Mouse (Mus musculus) mesoderm, embryonic 11.5 days (tissue): ENCODE measurements around the gene Reep1.

Experiments
- DNase-seq: peaks from one replicate; pipeline ENCODE4 v3.0.0-alpha.2; 2012; ENCODE audit warnings: low read depth, low spot score

Gene Reep1

DNA sequence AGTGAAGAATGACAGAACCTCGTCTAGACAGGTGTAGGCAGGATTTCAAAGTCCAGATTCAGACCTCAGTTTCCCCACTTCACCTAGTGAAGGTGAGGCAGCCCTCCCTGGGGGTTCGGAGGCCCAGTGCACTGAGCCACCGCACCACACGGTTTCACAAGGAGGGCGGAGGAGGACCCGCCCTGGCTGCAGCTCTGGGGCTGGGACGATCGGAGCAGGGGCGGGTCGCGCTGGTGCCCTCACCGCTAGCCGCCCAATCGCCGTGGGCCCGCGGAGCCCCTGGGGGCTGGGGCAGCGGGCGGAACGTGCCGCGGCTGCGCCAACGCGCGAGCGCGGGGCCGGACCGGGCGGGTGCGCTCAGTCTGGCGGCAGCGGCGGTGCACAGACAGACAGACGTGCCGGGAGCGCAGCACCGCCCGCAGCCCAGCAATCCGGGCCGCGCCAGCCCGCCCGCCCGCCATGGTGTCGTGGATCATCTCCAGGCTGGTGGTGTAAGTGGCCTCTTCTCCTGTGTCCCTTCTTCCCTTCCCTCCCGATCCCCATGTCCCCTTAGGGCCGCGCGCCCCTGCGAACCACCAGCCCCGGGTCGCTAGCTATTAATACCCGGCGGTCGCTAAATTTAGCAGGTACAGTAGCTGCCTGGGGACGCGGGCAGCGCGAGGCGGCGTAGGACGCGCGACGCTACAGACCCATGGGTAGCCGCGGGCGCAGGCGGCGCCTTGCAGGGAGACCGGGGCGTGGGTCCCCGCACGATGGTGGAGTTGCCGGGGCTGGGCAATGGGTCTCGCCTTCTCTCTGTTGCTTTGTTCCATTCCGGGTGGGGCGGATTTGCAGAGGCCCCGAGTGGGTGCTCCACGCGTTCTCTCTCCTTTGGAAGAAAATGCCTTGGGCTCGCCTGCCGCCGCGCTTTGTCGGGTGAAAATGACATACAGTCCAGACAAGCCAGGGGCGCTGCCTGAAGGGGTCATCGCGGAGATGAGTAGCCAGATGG, at the start of gene Reep1:
Gene Reep1, plus strand, starts transcription at position 51 of the 991 bp plus-strand sequence.
- peak; percentile 71 for DNase-seq

GRCm38 (mm10) chr6:71658290-71658689, 49.1 kb upstream of the Reep1 start:
- DNase-seq = no peak

DNA sequence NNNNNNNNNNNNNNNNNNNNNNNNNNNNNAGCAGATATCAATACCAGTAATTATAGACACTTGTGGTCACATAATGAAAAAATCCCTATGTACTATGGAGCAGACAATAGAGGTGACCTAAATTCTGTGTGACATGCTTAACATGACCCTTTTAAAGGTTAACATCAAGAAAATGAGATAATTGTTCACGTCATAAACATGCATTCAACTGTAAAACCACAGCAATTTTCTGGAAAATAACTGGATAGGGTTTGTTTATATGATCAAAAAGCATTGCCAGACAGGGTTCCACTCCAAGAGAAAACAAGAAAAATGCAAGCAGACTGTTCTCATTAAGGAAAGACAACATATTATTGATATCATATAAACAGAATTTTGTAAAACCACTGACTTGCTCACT, 42.9 kb upstream of the Reep1 start:
- no peak for DNase-seq

GRCm38 (mm10) chr6:71673166-71673565, 34.2 kb upstream of the Reep1 start:
- DNase-seq = no peak

GRCm38 (mm10) chr6:71678891-71679290, 28.5 kb upstream of the Reep1 start:
- DNase-seq = no peak

- no peak for DNase-seq
Measured at GRCm38 (mm10) chr6:71695150-71695549, 12.2 kb upstream of the Reep1 start.

GRCm38 (mm10) chr6:71695599-71695998, 11.8 kb upstream of the Reep1 start:
- DNase-seq = no peak

DNA sequence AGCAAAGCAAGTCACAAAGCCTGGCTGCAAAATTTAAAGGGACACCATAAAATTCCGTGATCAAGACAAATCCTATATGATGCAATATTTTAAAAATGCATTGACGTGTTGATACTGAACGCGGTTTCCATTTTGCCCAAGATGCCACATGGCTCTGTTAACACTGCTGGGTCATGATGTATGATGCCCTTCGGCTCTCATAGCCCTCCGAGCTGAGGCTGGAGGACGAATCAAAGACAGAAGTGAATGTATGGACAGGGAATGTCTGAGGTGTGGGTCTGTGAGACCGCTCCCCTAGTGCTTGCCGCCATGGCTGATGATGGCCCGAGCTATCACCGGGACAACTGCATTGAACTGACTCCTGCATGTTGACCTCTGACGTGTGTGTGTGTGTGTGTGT, 490 bp upstream of the Reep1 start:
- DNase-seq = no peak

DNA sequence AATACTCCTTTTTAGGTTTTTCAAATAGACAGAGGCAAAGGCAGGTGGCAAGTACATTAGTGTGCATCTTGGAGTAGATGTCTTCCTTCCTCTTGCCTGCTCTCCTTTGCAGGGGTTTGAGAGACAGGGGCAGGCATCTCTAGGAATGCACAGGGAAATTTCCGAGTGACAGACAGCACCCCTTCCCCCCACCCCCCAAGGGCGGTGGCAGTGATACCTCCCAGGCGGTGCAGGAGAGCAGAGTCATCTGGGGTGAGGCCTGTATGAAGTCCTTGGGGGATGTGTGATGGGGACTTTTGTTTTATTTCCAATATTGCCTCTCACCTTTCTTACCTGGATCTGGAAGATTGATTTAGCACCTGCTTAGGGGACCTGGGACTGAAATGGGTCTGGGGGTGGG, 1.2 kb downstream of the Reep1 start:
- DNase-seq = no peak

DNA sequence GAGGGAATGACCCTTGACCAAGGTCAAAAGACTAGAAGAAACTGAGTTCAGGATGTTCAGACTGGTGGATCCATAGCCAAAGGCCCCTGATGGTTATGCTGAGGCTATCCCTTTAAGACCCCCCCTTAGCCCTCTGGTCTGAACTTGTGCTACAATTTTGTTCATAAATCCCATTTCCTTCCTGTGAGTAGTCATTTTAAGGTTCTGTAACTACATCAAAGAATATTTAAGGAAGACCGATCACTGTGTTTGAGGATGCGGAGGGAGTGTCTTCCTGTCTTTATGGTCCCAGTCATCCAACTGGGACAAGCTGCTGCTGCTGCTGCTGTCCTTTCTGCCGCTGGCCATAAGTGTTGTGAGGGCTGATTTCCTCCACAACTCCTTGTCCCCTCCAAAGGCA, 3.0 kb downstream of the Reep1 start:
- DNase-seq = no peak

GRCm38 (mm10) chr6:71711201-71711600, 3.8 kb downstream of the Reep1 start:
- no peak for DNase-seq

DNA sequence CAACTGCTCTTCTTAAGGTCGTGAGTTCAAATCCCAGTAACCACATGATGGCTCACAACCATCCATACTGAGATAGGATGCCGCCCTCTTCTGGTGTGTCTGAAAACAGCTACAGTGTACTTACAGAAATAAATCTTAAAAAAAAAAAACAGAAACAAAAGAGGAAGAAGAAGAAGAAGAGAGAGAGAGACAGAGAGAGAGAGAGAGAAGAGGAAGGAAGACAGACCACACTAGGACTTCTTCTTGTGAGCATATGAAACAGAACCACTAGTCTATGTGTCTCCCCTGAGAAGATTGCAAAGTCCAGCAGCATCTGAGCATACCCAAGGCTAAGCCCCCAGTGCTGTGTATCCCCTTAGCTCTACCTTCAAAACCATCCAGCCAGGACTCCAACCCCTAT, 6.2 kb downstream of the Reep1 start:
- DNase-seq = no peak

GRCm38 (mm10) chr6:71715006-71715405, 7.6 kb downstream of the Reep1 start:
- DNase-seq = no peak

DNA sequence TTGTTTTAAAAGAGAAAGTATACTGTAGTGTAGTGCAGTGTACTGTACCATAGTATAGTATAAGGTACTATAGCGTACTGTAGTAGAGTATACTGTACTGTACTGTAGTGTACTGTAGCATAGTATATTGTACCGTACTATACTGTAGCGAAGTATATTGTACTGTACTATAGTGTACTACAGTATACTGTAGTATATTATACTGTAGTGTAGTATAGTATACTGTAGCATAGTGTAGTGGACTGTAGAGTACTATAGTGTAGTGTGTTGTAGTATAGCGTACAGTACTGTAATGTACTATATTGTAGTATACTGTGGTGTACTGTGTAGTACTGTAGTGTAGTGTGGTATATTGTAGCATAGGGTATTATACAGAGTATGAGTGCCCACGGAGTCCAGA, 9.1 kb downstream of the Reep1 start:
- no peak for DNase-seq

DNA sequence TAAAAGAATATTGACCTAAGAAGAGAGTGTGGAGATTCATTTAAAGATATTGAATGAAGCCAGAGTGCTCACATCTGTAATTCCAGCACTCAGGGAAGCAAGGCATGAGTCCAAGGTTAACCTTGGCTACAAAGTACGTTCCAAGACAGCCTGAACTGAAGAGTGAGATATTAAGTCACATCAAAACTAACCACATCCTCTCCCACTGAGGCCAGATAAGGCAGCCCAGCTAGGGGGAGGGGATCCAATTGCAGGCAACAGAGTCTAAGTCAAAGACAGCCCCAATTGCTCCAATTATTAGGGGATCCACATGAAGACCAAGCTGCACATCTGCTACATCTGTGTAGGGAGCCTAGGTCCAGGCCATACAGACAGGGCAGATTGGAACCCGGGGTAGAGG, 11.0 kb downstream of the Reep1 start:
- no peak for DNase-seq

DNA sequence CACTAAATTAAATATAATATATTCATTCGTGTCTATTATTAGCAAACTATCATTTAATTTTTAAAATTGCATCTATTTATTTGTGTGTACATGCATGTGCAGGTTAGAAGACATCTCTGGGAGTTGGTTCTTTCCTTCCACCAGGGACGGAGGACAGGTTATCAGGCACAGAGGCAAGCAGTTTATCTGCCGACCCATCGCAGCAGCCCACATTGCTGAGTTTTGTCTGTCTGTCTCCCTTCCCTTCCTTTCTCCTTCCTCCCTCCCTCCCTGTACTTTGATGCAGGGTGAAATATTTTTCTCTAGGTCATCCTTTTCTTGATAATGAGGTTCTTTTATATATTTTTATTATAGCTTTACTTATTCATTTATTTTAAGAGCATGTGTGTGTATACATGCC, 11.9 kb downstream of the Reep1 start:
- no peak for DNase-seq

GRCm38 (mm10) chr6:71722988-71723387, 15.6 kb downstream of the Reep1 start:
- no peak for DNase-seq

GRCm38 (mm10) chr6:71723555-71723954, 16.2 kb downstream of the Reep1 start:
- DNase-seq = no peak

GRCm38 (mm10) chr6:71726710-71727109, 19.3 kb downstream of the Reep1 start:
- no peak for DNase-seq

GRCm38 (mm10) chr6:71728306-71728705, 20.9 kb downstream of the Reep1 start:
- DNase-seq = no peak

- DNase-seq = no peak
Measured at GRCm38 (mm10) chr6:71734910-71735599, 27.7 kb downstream of the Reep1 start.

DNA sequence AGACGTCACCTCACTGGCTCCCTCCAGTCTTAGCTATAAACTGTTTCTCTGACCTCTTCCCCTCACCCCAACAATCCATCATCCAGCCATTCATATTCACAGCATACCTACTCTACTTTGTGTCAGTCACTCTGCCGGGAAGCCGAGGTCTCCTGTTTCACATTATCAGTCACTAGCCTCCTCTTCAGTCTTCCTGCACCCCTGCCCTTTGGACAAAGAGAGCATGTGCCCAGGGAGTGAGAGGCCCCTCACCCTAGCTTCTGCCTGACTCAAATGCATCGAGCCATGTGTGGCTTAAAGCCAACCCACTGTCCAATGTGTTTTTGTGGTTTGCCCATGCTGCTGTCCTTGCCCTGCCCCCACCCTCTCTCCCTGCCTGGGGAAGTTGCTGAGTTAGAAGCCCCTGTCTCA, 28.2 kb downstream of the Reep1 start:
- DNase-seq = peak; percentile 61

DNA sequence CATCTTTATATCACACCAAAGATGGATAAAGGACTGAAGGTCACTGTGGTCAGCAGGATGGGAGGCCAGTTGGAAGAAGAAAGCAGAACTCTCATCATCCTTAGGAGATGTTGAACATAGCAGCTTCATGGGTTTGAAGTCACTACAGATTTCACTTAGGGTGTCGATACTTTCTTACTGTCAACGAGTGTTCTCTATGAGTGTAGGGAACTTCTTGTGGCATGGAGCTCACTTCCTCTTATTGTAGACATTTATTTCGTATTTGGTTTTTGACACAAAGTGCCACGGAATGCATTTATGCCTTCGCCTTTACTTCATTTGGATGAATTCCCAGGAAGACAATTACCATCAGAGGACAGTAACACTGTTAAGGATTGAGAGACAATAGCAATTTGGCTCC, 28.7 kb downstream of the Reep1 start:
- no peak for DNase-seq
